Mouse (Mus musculus): ENCODE measurements around the gene Dda1. TPM values are rescaled to one million over a fixed set of nuclear protein-coding genes. Genes with fewer than 3 reads are reported as not detected.
A peak's percentile ranks its signal among the peaks of the same experiment; 100 is the strongest.

Gene Dda1
- total RNA-seq, 2 experiments from 2014 or later, result 75.0 to 87.0 TPM

DNA sequence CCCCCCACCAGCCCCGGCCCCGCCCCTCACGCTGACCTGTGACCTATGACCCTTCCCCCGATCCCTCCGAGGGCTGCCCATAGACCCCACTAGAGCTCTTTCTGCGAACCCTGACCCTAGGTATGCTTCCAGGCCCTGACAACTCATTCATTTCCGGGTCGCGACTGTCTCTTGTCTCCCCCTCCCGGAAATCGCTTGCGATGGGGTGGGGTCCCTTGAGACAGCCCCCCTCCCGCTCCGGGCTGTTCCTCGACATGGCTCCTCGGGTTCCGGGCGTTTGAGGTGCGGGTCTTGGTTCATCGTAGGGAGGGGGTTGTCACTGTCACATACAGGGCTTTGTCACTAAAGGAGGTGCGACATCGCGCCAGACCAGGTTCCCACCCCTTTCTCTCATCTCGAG, 412 bp downstream of the Dda1 start:
- TF ChIP-seq CTCF (IDR thresholded peaks at IDR 0.05), result no peak
- DNase-seq (ENCODE audit: extremely low spot score in 1 of 2, low spot score in 2 of 2), result peak; percentile 49 to 60
- intact Hi-C loops (cut with DNase I), result loop anchor here (10.0 kb wide), 1 partner anchor 575 kb away; the partner anchor contains the start of genes Rpl18a and Slc5a5
- H3K4me3 ChIP-seq, result peak overlapping the region; percentile 65
- peak overlapping the region; percentile 92 for H3K27ac ChIP-seq

DNA sequence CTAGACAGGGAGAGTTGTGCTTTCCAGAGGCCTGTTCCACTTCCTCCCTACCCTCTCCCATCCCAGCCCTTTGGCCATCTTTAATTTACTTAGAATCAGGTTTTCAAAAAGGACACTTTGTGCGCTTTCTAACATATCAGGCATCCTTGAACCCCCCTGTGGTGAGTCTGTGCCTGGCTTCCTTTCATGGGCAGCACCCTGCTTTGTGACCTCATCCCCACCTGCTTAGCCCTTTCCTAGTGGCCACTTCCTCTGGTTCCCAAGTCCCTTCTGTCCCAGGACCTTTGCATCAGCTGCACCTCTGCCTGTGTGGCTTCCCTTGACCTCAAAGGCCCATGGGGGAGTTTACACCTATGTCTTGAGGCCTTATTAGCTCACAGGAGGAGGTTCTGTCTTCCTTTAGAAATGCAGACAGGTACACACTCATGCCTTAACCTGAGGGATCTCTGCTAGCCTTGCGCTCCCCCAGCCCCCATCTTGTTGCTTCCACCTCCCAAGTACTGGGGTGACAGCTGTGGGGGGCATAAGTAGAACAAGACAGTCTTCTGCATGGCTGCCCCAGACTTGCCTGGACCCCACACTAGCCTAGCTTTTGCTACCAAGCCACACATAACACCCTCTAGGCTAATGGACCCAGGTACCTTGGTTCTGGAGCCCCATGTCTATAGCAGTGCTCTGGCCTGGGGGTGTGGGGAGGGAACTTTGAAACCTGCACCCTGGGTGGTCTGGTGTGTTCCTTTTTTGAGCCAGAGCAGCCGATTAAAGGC, 1.3 kb downstream of the Dda1 start:
- TF ChIP-seq CTCF (IDR thresholded peaks at IDR 0.05), result no peak
- H3K27ac ChIP-seq, result peak overlapping the region; percentile 92

DNA sequence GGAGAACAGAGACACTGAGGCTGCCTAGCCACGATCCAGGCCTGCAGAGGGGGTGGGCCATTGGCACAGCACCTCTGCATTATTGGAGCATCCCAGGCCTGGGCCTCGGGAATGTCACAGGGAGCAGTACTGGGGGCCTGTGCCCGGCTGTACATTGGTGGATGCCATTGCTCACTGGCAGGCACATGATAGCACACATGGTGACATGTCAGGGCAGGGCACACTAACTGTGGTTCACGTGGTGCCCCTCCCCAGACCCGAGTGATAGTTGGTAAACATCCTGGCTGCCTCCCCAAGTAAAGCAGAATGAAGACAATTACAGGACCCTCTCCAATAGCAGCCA, 1.9 kb downstream of the Dda1 start:
- intact Hi-C loops (cut with DNase I), result no loop called here
- TF ChIP-seq CTCF (IDR thresholded peaks at IDR 0.05), result no peak
- H3K4me3 ChIP-seq, result no peak overlapping the region
- H3K27ac ChIP-seq, result no peak overlapping the region
- no peak for DNase-seq (ENCODE audit: extremely low spot score in 1 of 2, low spot score in 2 of 2)

More for the DNA sequence above, 1.3 kb downstream of the Dda1 start:
- peak overlapping the region; percentile 65 for H3K4me3 ChIP-seq
- intact Hi-C loops (cut with DNase I), result no loop called here
- no peak for DNase-seq (ENCODE audit: extremely low spot score in 1 of 2, low spot score in 2 of 2)

DNA sequence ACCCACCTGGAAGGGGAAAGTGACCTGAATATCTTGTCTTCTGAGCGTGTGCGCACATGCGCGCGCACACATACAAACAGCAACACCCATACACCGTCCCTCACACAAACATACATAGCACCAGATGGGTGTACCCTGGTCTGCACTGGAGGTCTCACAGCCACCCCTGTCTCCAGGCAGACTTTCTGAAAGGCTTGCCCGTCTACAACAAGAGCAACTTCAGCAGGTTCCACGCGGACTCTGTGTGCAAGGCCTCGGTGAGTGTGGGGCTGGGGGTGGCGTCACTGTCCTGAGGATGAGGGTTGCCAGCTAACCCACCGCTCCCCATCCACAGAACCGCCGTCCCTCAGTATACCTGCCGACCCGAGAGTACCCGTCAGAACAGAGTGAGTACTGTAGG, 2.9 kb downstream of the Dda1 start:
- TF ChIP-seq CTCF (IDR thresholded peaks at IDR 0.05), result no peak
- Histone ChIP-seq H3K27ac (no peak overlapping the region), H3K4me3 (no peak overlapping the region)
- intact Hi-C loops (cut with DNase I), result no loop called here
- DNase-seq (ENCODE audit: extremely low spot score in 1 of 2, low spot score in 2 of 2), result no peak

DNA sequence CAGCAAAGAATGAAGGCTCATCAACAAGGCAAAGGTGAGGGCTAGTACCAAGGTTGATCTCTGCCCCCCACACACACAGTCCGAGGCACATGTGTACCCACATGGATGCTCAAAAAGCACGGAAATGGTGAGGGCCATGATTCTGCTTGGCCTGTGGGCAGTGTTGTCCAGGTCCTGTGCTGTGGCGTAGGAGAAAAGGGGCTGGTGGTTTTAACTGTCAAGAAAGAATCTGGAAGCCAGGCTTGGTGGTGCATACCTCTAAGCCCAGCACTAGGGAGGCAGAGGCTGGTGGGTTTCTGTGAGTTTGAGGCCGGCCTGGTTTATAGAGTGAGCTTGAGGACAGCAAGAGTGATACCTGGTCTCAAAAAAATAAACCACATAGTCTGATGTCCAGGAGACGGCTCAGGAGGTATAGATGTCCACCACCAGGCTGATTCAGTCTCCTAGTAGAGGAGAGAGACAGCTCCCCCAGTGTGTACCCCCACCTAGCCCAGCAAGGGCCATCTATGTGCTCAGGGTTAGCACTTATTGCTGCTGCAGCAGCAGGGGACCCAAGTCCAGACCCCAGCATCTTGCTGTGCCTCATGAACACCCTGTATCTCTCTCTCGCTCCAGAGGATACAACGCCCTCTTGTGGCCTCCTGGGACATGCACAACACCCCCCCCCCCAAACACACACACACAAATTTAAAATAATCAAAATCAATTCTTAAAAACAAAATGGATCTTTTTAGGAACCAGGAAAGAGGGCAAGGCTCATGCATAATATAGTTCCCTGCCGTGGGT, 3.8 kb downstream of the Dda1 start:
- H3K27ac ChIP-seq, result no peak overlapping the region
- TF ChIP-seq CTCF (IDR thresholded peaks at IDR 0.05), result peak; percentile 49
- intact Hi-C loops (cut with DNase I), result no loop called here
- H3K4me3 ChIP-seq, result no peak overlapping the region
- DNase-seq (ENCODE audit: extremely low spot score in 1 of 2, low spot score in 2 of 2), result no peak

DNA sequence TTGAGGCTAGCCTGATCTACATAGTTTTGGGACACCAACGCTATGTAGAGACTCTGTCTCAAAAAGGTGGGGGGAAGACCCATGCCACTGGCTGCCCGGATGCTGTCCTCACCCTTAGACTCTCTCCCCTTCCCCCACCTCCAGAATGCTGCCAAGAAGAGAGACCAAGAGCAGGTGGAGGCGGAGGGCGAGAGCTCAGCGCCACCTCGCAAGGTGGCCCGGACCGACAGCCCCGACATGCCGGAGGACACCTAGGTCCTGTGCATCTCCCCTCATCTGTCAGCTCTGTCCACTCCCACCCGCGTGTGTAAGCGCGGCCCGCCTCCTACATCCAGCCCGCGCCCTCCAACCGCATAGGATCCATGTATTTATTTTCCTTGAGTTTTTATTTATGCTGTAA, 5.3 kb downstream of the Dda1 start:
- no peak for TF ChIP-seq CTCF (IDR thresholded peaks at IDR 0.05)
- no peak overlapping the region for H3K4me3 ChIP-seq
- intact Hi-C loops (cut with DNase I), result no loop called here
- H3K27ac ChIP-seq, result no peak overlapping the region
- no peak for DNase-seq (ENCODE audit: extremely low spot score in 1 of 2, low spot score in 2 of 2)

DNA sequence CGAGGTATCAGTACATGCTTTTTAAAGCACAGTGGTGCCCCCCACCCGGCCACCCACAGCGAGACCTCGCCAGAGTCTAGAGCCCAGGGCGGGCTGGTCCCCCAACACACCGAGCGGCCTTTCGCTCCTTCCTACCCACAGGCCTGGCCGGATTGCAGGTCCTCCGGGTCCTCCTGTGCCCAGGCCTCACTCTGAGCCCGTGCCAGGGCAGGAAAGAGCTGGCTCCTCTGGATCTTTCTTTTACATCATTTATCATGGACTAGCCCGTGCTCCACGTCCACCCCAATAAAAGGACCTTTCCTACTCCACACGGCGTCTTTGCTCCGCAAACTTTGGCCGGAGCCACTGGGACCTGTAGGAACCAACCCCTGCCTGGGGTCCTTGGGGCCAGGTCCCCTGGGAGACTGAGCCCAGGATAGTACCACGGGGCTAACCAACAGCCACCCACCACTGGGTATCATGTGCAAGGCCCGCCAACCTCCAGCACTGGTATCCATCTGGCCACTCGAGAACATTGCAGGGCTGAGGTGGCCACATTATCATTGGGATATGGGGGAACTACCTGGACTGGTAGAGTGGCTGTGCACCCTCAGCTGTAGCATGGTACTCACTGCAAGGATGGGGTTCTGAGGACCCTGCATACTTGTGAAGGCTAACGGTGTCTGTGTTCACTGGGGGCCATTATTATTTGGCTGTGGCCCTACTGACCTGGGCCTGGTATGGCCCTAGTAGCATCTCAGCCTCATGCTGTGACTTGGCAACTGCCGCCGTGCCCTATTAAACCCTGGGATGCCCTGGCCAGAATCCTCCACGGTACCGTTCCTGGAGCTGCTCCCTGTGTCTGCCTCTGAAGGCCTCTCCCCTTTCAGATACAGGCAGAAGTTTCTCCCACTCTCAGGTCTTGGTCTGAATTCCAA, 6.0 kb downstream of the Dda1 start:
- no peak for DNase-seq (ENCODE audit: extremely low spot score in 1 of 2, low spot score in 2 of 2)
- 0 out of 2 replicates have a peak overlapping the region, but pooled peaks have one; percentile 88 for H3K27ac ChIP-seq
- H3K4me3 ChIP-seq, result no peak overlapping the region
- intact Hi-C loops (cut with DNase I), result no loop called here
- no peak for TF ChIP-seq CTCF (IDR thresholded peaks at IDR 0.05)

DNA sequence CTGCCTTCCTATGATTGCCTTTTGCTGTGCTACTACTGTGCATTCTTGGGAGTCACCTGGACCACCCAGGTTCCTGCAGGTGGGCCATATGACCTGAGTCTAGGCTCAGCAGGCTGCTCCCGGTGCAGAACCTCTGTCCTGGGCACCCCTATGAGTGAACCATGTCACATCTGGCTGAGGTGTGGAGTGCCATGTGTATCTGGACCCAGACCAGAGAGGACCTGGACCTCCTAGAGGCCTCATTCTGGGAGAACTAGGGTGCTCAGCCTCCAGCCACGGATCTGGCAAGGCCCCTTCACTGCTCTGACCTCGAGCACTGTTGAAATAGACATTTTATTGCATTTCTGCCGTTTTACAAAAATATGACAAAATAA, 6.7 kb downstream of the Dda1 start:
- intact Hi-C loops (cut with DNase I), result no loop called here
- TF ChIP-seq CTCF (IDR thresholded peaks at IDR 0.05), result no peak
- peak overlapping the region; percentile 46 for H3K4me3 ChIP-seq
- H3K27ac ChIP-seq, result peak overlapping the region; percentile 88
- no peak for DNase-seq (ENCODE audit: extremely low spot score in 1 of 2, low spot score in 2 of 2)

DNA sequence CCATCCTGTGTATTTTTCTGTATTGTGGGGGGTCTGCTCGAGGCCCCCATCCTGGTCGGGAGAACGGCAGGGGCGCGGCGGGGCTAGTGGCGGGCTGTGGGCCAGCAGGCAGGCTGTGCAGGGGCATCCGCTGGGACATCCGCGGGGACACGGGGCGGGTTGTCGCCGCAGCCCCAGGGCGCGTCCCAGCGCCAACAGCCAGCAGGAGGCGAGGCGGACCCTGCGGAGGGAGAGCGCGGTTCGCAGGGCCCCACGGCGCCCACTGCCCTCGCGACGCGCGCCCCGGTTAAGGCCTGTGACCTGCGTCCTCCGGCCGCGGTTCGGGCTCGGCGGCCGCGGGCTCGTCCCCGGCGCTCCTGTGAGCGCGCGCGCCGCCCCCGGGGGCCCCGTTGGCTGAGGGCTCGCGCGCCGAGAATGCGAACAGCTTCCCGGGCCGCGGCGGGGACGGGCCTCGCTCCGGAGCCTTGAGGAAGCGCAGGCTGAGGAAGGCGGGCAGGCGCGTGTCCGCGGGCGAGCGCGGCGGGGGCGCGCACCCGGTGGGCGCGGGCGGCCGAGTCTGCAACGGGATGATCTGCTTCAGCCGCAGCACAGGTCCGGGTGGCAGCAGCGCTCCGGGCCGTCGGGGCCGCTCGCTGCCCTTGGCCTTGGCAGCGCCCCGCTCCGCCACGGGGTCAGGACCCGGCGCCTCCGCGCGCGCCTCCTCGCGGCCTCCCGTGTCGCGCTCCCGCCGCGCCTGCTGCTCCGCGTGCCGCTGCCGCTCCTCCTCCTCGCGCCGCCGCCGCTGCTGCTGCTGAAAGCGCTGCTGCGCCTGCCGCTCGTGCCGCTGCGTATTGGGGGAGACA, 7.3 kb downstream of the Dda1 start:
- intact Hi-C loops (cut with DNase I), result no loop called here
- TF ChIP-seq CTCF (IDR thresholded peaks at IDR 0.05), result no peak; the same call in 1 of the 2 replicates
- DNase-seq (ENCODE audit: extremely low spot score in 1 of 2, low spot score in 2 of 2), result peak; percentile 84

DNA sequence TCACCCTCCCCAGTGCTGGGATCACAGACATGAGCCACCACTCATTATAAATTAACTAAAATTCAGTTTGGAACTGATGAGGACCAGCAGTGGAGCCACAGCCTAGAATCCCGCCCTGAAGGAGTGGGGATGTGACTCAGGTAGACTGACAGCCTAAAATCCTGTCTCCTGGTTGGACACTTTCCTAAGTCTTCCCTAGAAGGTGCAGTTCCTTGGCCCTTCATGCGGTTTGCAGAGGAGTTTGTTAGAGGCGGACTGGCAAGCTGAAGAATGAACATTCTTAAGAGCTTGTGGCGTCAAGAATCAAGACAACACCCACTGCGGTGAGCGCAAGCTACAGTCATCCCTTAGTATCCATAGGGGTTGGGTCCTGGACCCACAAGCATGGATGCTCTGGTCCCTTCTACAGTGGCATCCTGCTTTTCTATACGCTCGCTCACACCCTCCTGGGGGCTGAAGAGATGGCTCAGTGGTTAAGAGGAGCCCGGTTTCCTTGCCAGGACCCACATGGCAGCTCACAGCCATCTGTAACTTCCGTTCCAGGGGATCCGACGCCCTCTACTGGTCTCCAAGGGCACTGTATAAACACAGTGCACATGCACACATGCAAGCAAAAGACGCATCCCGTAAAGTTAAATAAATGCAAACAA, 8.3 kb downstream of the Dda1 start:
- no peak for DNase-seq (ENCODE audit: extremely low spot score in 1 of 2, low spot score in 2 of 2)
- peak; percentile 50 for TF ChIP-seq CTCF (IDR thresholded peaks at IDR 0.05)
- intact Hi-C loops (cut with DNase I), result no loop called here
- no peak overlapping the region; the same call in 1 of the 2 replicates for H3K4me3 ChIP-seq
- H3K27ac ChIP-seq, result peak overlapping the region; percentile 88

More for the DNA sequence above, 7.3 kb downstream of the Dda1 start:
- Histone ChIP-seq H3K27ac (peak overlapping the region; percentile 88), H3K4me3 (peak overlapping the region; percentile 46)

Measured in left cerebral cortex, adult 2 months (tissue).